Mouse (Mus musculus): ENCODE results near the gene Tigd3.

DNA sequence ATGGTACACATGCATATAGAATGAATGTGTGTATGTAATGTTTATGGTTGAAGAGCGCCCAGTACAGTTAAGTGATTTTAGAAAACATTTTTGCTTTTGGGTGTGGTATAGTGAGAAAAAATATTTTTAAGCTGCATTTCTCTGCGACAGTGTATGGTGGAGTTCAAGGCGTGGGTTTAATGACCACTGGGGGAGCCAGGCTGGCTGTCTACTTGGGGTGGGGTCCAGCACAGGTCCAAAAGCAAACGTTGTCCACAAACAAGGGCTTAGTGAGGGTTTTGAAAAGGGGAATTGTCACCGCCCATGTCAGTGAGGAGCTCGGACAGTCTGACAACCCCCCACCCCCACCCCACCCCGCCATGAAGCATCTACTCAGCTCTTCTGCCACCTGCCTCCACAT is 47.8 kb downstream of the Tigd3 start:
- TF ChIP-seq CTCF (IDR thresholded peaks at IDR 0.05; ENCODE audit: low read depth) = peak; percentile 18; the same call in 1 of the 2 replicates
- TF ChIP-seq EP300 (IDR thresholded peaks at IDR 0.05; ENCODE audit: low read depth) = no peak
